Mouse (Mus musculus): ENCODE measurements around the gene Cel.

DNA sequence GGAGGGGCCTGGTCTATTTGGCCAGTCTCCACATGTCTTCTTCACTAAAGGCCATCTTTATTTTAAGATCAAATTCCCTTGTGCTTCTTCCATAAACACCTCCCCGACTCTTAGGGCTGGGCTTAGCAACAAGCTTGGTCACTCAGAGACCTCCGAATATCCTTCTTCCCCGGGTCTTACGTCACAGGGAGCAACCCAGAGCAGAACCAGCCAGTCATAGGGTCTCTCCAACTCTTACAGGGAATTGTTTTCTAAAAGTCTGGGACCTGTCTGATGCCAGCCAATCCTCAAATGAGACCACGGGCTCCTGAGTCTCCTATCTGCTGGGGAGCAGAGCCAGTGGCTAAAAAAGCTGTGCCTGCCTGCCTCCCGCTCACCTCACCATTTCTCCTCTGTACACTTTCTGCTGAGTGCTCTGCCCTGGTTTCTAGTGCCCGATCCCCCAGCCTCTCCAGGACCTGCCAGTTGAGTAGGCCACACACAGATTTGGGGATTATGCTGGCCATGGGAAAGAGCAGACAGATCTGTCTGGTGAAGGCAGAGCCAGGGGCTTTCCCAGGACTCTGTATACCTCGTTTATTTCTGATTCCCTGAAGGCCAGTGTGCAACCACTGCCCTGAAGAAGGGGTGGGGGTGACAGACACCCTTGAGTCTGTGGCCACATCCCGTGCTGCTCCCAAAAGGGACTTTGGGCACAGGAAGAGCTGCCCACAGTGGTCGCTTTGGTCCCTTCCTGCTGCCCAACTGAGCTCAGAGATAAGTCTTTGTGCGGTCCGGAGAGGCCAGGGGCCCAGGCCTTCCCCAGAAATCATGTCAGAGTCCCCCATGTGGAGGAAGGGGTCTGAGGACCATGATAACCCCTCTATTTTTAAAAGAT is 35.7 kb upstream of the Cel start:
- TF ChIP-seq POLR2A (IDR thresholded peaks at IDR 0.05; ENCODE audit: control insufficient read depth in 1 of 2, insufficient read depth in 1 of 2, low read depth in 1 of 2, low read length in 2 of 2, poor library complexity in 1 of 2) (peak in 1 of 2 experiments; percentile 55; a peak in 2 of 4 replicates), CTCF (IDR thresholded peaks at IDR 0.05 in 2 of 3, conservative IDR thresholded peaks at IDR 0.05 in 1 of 3; ENCODE audit: control insufficient read depth in 1 of 3, insufficient read depth in 1 of 3, low read depth in 2 of 3, low read length in 3 of 3, poor library complexity in 1 of 3, severe bottlenecking in 1 of 3) (no peak), TCF12 (IDR thresholded peaks at IDR 0.05; ENCODE audit: low read depth, low read length) (peak; percentile 15; the same call in 1 of the 2 replicates), MEF2A (IDR thresholded peaks at IDR 0.05; ENCODE audit: extremely low read depth, insufficient replicate concordance, low read depth, low read length, poor library complexity, severe bottlenecking) (no peak), HCFC1 (IDR thresholded peaks at IDR 0.05; ENCODE audit: low read depth, low read length) (0 out of 2 replicates have a peak, but pooled peaks have one; percentile 22), GATA1 (IDR thresholded peaks at IDR 0.05; ENCODE audit: low read depth, low read length) (no peak)
